Mouse (Mus musculus) kidney, adult 18-20 months (tissue): Measurements from ENCODE around the gene Gtpbp8.
A peak's percentile ranks its signal among the peaks of the same experiment; 100 is the strongest.

ENCODE experiments used
- DNase-seq: peaks from one replicate; pipeline ENCODE4 v3.0.0; 2021

The Gtpbp8 gene

GRCm38 (mm10) chr16:44745866-44746562 is at the start of gene Gtpbp8:
Gene Gtpbp8, minus strand, starts transcription at chr16:44746363.
- DNase-seq, result peak; percentile 89

- no peak for DNase-seq
Measured at GRCm38 (mm10) chr16:44794416-44794815, 48.3 kb upstream of the Gtpbp8 start.

DNA sequence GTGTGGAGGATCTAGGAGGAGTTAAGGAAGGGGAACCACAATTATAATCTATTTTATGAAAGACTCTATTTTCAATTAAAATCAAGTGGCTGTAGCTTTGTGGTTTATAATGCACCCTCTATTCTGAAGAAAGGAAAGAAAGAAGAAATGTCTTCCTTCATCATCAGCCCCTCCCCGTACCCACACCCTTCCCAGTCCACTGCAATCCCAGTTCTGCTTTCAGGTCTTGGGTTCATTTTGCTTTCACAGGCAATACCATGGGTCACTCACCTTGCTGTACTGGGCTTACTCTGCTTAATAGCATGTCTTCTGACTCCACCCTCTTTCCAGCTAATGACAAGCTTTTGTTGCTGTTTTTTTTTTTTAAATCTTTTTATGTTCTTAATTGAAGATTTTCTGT is 40.8 kb upstream of the Gtpbp8 start:
- no peak for DNase-seq

DNA sequence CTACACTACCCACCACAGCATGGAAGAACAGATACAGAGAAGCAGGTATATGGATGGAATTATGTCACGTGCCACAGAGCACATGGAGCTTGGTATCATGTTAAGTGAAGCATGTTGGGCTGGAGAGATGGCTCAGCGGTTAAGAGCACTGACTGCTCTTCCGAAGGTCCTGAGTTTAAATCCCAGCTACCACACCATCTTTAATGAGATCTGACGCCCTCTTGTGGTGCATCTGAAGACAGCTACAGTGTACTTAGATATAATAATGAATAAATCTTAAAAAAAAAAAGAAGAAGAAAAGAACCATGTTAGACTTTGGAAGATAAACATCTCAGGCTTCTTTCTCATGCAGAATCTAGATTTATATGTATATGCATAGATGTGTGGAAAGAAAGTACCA is 34.6 kb upstream of the Gtpbp8 start:
- DNase-seq, result no peak

GRCm38 (mm10) chr16:44779494-44779893 is 33.3 kb upstream of the Gtpbp8 start:
- no peak for DNase-seq

- DNase-seq, result no peak
Measured at GRCm38 (mm10) chr16:44778538-44779147, 32.5 kb upstream of the Gtpbp8 start.

GRCm38 (mm10) chr16:44774201-44774600 is 28.0 kb upstream of the Gtpbp8 start:
- DNase-seq, result no peak

GRCm38 (mm10) chr16:44773673-44774072 is 27.5 kb upstream of the Gtpbp8 start:
- no peak for DNase-seq

GRCm38 (mm10) chr16:44772577-44772976 is 26.4 kb upstream of the Gtpbp8 start:
- DNase-seq, result no peak

DNA sequence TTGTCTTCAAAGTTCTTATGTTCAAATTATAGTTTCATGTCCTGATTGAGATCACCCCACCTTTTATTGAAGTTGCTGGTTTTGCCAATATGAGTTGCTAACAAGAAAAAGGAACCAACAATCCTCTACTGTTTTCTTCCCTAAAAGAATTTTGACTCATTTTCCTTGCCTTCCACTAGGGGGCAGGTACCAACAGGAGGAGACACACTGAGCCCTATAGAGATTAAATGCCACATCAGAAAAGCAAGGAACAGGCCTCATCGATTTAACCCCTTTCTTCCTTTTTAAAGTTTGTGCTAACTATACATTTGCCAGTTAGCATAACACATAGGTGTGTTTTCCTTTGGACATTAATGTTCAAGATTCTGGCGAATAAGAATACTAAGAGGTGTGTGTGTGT is 21.8 kb upstream of the Gtpbp8 start:
- no peak for DNase-seq

- DNase-seq, result no peak
Measured at GRCm38 (mm10) chr16:44767506-44767905, 21.3 kb upstream of the Gtpbp8 start.

DNA sequence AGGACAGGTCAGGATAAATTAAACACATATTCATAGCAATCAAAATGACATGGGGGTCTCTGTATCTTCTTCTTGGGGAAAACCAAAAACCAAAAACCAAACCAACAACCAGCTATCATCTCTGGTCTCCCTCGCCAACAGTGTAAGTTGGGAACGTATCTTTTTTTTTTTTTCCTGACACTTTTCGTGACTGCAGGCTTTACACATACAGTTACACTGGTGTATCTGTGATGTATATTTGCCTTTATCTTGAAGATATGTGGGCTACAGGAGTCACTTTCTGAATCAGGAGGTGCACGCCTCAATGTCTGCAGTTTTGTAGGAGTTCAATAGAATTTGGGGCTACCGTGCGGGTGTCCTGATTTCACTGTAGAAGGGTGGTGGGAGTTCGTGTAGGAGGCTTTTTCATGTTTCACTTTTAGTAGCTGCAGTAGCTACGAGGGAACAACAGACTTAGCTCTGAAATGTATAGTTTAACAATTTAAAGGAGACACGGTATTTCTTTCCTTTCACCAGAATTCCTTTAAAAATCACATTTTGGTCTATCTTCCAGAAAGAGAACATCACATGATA is 20.2 kb upstream of the Gtpbp8 start:
- no peak for DNase-seq

DNA sequence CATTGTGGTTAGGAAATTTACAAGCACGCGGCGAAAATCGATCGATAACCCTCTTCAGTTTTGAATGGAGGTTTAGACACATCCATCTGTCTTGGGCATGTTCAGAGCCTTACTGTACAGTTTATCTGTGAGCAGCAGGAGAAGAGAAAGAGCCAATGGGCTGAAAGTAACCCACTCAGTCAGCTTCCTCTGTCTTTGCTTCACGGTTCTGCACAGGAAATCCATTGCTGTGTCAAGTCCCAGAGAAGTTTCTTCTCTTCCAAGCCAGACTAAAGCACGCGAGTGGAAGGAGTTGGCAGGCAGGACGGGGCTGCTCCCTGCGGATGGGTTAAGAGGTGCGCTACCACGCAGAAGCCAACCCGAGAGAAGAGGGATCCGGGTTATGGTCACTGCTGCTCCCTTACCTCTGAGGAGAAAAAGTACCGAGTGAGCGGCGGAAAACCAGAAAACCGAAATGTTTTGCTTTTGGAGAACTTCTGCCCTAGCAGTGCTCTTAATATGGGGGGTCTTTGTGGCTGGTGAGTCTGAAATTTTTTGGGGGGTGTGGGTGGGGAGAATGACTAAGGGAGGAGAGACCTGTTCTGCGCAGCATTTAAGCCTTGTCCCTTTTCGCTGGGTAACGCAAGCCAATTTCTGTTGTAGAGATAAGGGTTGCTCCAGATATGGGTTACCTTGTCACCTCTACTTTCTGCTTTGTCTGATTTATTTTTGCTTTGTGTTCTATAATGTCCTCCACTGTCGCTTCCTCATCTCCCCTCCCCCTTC is 19.6 kb upstream of the Gtpbp8 start, which contains the start of gene Cd200r1:
Gene Cd200r1 (plus strand): TSS at position 182 of the 765 bp plus-strand sequence.
- DNase-seq, result no peak

DNA sequence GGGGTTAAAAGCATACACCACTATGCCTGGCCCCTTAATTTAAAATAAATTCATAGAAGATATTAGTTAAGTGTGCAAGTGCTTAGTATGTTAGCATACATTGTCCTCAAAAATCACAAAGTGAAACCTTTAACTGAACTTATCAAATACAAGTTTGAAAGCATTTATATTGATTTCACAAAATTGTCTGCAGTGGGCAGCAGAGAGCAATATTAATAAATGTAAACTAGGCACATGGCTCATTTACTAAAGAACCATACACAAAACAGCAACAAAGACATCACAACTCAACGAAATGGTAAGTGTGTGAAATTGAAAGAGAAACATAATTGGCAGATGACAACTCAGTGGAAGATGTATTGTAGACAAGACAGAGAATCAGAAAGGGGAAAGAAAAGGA is 15.6 kb upstream of the Gtpbp8 start:
- DNase-seq, result no peak

GRCm38 (mm10) chr16:44757700-44758099 is 11.5 kb upstream of the Gtpbp8 start:
- no peak for DNase-seq

DNA sequence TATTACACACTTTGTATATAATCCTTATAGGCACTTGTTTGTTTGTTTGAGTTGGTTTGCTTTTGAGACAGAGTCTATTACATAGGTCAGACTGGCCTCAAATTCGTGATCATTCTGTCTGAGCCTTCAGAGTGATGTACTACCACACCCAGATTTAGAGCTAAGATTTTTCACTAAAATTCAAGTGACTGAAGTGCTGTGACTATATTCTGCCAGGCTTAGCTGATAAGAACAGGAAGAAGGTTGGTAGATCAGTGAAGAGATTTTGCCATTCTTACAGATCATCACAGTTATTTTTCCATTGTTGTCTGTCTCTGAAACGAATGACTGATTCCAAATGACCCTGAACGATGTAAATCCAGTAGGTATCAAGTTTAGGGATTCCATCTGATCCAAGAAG is 1.8 kb upstream of the Gtpbp8 start:
- no peak for DNase-seq

- no peak for DNase-seq
Measured at GRCm38 (mm10) chr16:44745471-44745865, 695 bp downstream of the Gtpbp8 start.

GRCm38 (mm10) chr16:44742753-44743152 is 3.4 kb downstream of the Gtpbp8 start:
- no peak for DNase-seq

- DNase-seq, result no peak
Measured at GRCm38 (mm10) chr16:44736118-44736517, 10.0 kb downstream of the Gtpbp8 start.

- no peak for DNase-seq
Measured at GRCm38 (mm10) chr16:44735676-44736075, 10.5 kb downstream of the Gtpbp8 start.

GRCm38 (mm10) chr16:44734059-44734458 is 12.1 kb downstream of the Gtpbp8 start:
- no peak for DNase-seq

GRCm38 (mm10) chr16:44727525-44727924 is 18.6 kb downstream of the Gtpbp8 start:
- DNase-seq, result no peak
